Mouse (Mus musculus) E14TG2a.4 (cell line): ENCODE measurements around the gene Col17a1.

Source experiments
- CTCF ChIP-seq: conservative IDR thresholded peaks from 2 replicates; pipeline ENCODE4 v1.5.1; 2014; ENCODE audit warnings: low read length
- POU5F1 ChIP-seq: IDR thresholded peaks from 2 replicates; pipeline ENCODE4 v1.6.1; 2014; ENCODE audit warnings: low read length, borderline replicate concordance

DNA sequence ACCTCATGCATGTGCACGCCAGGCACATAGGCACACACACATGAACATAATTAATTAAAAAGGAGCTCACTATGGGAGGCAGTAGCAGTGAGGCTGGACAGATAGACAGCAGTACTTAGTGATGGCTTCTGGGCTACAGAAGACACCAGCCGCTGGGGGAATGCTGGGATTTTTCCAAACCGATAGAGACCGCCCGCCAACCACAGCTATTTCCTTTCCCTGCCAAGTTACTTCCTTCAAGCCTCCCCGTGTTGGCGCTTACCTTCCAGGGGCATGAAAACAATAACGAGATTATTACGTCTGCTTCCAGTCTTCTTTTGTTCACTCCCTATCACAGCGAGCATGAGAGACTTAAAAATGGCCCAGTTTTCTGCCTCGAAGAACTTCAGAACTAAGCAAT is 5.2 kb upstream of the Col17a1 start:
- no peak for TF ChIP-seq CTCF
- no peak for TF ChIP-seq POU5F1
